Mouse (Mus musculus): ENCODE results near the gene Clec9a.

GRCm38 (mm10) chr6:129425217-129425616, 16.6 kb downstream of the Clec9a start:
- TF ChIP-seq CTCF (IDR thresholded peaks at IDR 0.05; ENCODE audit: low read depth, low read length): no peak
- no peak for TF ChIP-seq POLR2A (IDR thresholded peaks at IDR 0.05; ENCODE audit: borderline replicate concordance, low read depth, low read length)

Data from bone marrow macrophage, adult 2 months (primary cell).